Mouse (Mus musculus) E14TG2a.4 (cell line): ENCODE measurements around the gene Nr6a1.
A peak's percentile ranks its signal among the peaks of the same experiment; 100 is the strongest.

Experiments used
- H3K27me3 ChIP-seq: 2 replicates; pipeline ENCODE4 v1.6.1; 2014; ENCODE audit warnings: low read length, control low read depth; ENCODE audit not compliant: insufficient read depth
- H3K36me3 ChIP-seq: 2 replicates; pipeline ENCODE4 v1.6.1; 2014; ENCODE audit warnings: low read length, control low read depth; ENCODE audit not compliant: insufficient read depth
- H3K4me1 ChIP-seq: replicated peaks from 2 replicates; pipeline ENCODE4 v1.6.1; 2014; ENCODE audit warnings: low read depth, low read length, control low read depth
- H3K4me3 ChIP-seq: replicated peaks from 2 replicates; pipeline ENCODE4 v1.5.1; 2014; ENCODE audit warnings: mild to moderate bottlenecking, low read length
- H3K9me3 ChIP-seq: 2 replicates; pipeline ENCODE4 v1.6.1; 2014; ENCODE audit warnings: low read length, control low read depth
- CTCF ChIP-seq: conservative IDR thresholded peaks from 2 replicates; pipeline ENCODE4 v1.5.1; 2014; ENCODE audit warnings: low read length
- NANOG ChIP-seq: IDR thresholded peaks from 2 replicates; pipeline ENCODE4 v1.6.1; 2014; ENCODE audit warnings: borderline replicate concordance, low read length, mixed read lengths
- POU5F1 ChIP-seq: IDR thresholded peaks from 2 replicates; pipeline ENCODE4 v1.6.1; 2014; ENCODE audit warnings: low read length, borderline replicate concordance

The Nr6a1 gene

GRCm38 (mm10) chr2:38827801-38828306, 99.6 kb downstream of the Nr6a1 start:
- Histone ChIP-seq H3K4me1 (peaks cover 25% of the 10 kb centered on the region), H3K27me3 (no peaks in the 10 kb centered on the region), H3K4me3 (no peak overlapping the region), H3K9me3 (no peaks in the 10 kb centered on the region), H3K36me3 (no peaks in the 10 kb centered on the region)
- TF ChIP-seq CTCF: no peak
- TF ChIP-seq NANOG: no peak
- no peak for TF ChIP-seq POU5F1

GRCm38 (mm10) chr2:38826189-38826588, 101.3 kb downstream of the Nr6a1 start:
- H3K36me3 ChIP-seq: no peaks in the 10 kb centered on the region
- no peak for TF ChIP-seq CTCF
- no peak for TF ChIP-seq NANOG
- no peak for TF ChIP-seq POU5F1
- H3K27me3 ChIP-seq: no peaks in the 10 kb centered on the region
- no peak overlapping the region for H3K4me3 ChIP-seq
- H3K9me3 ChIP-seq: no peaks in the 10 kb centered on the region
- peaks cover 29% of the 10 kb centered on the region for H3K4me1 ChIP-seq

GRCm38 (mm10) chr2:38824791-38825768, 102.4 kb downstream of the Nr6a1 start:
- Histone ChIP-seq H3K4me3 (no peak overlapping the region), H3K36me3 (no peaks in the 10 kb centered on the region), H3K9me3 (no peaks in the 10 kb centered on the region), H3K4me1 (peaks cover 29% of the 10 kb centered on the region), H3K27me3 (no peaks in the 10 kb centered on the region)
- TF ChIP-seq POU5F1 (no peak), NANOG (no peak), CTCF (no peak)

- H3K9me3 ChIP-seq: no peaks in the 10 kb centered on the region
- H3K4me1 ChIP-seq: peaks cover 29% of the 10 kb centered on the region
- peak overlapping the region; percentile 24; the same call in 1 of the 2 replicates for H3K4me3 ChIP-seq
- H3K36me3 ChIP-seq: no peaks in the 10 kb centered on the region
- TF ChIP-seq POU5F1 (no peak), CTCF (no peak), NANOG (no peak)
- H3K27me3 ChIP-seq: no peaks in the 10 kb centered on the region
Observed at GRCm38 (mm10) chr2:38823912-38824583, 103.4 kb downstream of the Nr6a1 start.

GRCm38 (mm10) chr2:38823406-38823805, 104.1 kb downstream of the Nr6a1 start:
- H3K27me3 ChIP-seq: no peaks in the 10 kb centered on the region
- H3K9me3 ChIP-seq: no peaks in the 10 kb centered on the region
- H3K4me1 ChIP-seq: peaks cover 29% of the 10 kb centered on the region
- no peak for TF ChIP-seq NANOG
- H3K4me3 ChIP-seq: 0 out of 2 replicates have a peak overlapping the region, but pooled peaks have one; percentile 24
- H3K36me3 ChIP-seq: no peaks in the 10 kb centered on the region

GRCm38 (mm10) chr2:38822995-38823394, 104.5 kb downstream of the Nr6a1 start:
- Histone ChIP-seq H3K36me3 (no peaks in the 10 kb centered on the region), H3K4me3 (0 out of 2 replicates have a peak overlapping the region, but pooled peaks have one; percentile 24), H3K9me3 (no peaks in the 10 kb centered on the region), H3K4me1 (peaks cover 30% of the 10 kb centered on the region), H3K27me3 (no peaks in the 10 kb centered on the region)
- no peak for TF ChIP-seq CTCF
- no peak for TF ChIP-seq NANOG
- no peak for TF ChIP-seq POU5F1

- TF ChIP-seq NANOG (peak; percentile 86), POU5F1 (no peak)
- Histone ChIP-seq H3K4me3 (no peak overlapping the region), H3K4me1 (peaks cover 11% of the 10 kb centered on the region), H3K9me3 (no peaks in the 10 kb centered on the region), H3K27me3 (0 out of 2 replicates have a peak, but pooled peaks cover 3% of the 10 kb centered on the region), H3K36me3 (no peaks in the 10 kb centered on the region)
Observed at GRCm38 (mm10) chr2:38817487-38817886, 110.0 kb downstream of the Nr6a1 start.

GRCm38 (mm10) chr2:38797087-38797624, 130.3 kb downstream of the Nr6a1 start:
- Histone ChIP-seq H3K36me3 (no peaks in the 10 kb centered on the region), H3K4me3 (no peak overlapping the region), H3K9me3 (no peaks in the 10 kb centered on the region), H3K27me3 (no peaks in the 10 kb centered on the region), H3K4me1 (no peaks in the 10 kb centered on the region)
- TF ChIP-seq POU5F1 (no peak), CTCF (peak; percentile 91), NANOG (no peak)
